Mouse (Mus musculus) cerebellum, adult 8-10 months (tissue): ENCODE measurements around the gene Tmc3.

Source experiments
- DNase-seq: peaks from one replicate; pipeline ENCODE4 v3.0.0; 2022

Tmc3 gene

DNA sequence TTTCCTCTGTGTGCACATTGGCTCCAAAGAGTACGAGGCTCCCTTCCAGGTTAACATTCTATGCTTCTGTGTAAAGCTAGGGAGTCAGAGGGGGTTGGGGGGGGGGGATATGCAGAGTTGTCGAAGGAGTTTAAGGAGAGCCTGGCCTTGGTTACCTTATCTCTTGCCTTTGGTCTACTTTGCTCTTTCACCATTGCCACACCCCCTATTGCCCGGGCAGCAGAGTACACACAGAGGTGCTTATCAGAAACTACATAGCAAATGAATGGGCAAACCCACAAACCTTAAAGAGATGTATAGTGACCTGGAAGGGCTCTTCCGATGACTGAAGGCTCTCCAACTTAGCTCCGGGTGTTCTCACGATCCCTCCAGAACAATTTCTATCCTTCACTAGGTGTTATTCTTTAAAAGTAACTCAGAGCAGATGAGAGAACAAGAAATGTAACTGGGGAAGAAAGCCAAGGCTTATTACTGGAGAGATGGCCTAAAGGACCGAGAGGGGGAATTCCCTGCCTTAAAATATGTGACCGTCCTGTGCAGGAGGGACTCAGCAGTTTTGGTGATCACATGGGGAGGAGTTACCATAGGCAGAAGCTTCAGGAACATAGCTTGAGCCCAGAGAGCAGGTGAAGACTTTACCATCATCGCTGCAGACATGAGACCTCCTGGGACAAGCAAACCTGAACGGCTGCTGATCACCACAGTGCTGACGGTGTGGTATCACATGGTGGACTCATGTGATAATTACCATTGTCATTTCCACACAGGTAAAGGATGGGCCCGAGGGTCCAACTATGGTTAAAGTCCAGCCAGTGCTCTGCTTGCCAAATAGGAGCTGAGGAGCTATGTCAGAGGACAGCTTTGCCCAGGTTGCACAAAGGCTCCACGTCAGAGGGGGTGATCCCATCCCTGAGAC, 14.5 kb downstream of the Tmc3 start:
- no peak for DNase-seq

- DNase-seq, result peak; percentile 53
These were observed 15.2 kb downstream of the Tmc3 start for GRCm38 (mm10) chr7:83599913-83600286.

DNA sequence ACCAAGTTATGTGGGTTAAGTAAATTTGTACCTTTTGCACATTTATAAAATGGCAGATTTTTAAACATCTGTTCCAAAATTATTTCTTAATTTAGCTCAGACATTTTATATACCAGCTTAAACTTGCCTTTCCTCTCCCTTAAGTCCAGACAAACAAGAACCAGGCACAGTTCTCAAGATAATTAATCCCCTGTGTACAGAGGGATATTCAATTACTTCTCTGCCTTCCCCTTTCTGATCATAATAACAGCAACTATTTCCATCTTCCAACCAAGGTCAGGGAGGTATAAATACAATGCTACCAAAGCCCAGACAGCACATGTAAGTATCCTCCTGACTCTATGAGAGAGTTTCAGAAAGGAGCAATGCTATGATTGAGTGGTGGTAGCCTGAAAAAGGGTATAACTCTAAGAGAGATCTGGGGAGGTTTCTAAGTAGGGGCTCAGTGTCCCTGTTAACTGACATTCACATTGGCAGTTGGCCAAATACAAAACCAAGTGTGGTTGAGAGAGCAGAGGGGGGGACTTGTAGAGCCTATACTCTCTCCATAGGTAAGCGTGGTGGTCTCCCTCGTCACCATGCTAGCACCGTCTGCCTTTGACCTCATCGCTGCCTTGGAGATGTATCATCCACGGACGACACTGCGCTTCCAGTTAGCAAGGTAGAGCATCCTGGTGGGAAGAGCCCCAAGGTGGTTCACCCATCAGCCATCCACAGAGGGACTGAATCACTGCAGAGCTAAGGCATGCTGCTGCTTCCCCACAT, 19.6 kb downstream of the Tmc3 start:
- no peak for DNase-seq

- DNase-seq, result no peak
These were observed 22.1 kb downstream of the Tmc3 start for GRCm38 (mm10) chr7:83606796-83607195.

DNA sequence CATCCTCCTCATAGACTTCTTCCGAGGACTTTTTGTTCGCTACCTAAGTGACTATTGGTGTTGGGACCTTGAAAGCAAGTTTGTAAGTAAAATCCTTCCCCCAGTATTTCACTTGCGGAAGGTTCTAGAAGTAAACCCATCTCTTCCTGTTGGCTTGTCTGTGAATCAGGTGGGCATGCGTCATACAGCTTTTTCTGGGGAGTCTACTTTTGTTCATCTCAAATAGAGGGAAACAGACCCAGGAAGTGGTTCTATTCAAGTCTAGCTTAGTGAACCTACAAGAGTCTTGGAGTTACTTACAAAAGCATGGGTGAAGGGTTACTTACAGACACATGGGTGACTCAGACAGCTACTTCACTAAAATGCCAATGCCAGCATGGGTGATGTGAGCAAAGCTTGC, 25.2 kb downstream of the Tmc3 start:
- DNase-seq, result no peak

DNA sequence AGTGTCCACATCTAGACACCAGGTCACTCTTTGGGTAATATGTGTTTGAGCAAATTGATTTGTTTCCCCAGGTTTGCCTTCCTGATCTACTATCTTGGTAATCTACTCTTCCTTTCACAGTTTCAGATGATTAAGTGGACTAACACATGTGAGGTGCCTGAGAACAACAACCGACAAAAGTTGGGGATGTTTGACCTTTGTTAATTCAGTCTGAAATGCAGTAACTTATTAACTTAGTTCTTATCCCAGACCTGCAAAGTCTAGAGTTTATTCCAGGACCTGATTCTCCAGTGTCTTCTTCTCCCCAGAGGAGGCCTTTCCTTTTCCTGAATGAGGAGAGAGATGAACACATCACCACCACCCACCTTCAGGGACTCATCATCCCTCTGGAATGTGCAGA, 27.2 kb downstream of the Tmc3 start:
- DNase-seq, result no peak

DNA sequence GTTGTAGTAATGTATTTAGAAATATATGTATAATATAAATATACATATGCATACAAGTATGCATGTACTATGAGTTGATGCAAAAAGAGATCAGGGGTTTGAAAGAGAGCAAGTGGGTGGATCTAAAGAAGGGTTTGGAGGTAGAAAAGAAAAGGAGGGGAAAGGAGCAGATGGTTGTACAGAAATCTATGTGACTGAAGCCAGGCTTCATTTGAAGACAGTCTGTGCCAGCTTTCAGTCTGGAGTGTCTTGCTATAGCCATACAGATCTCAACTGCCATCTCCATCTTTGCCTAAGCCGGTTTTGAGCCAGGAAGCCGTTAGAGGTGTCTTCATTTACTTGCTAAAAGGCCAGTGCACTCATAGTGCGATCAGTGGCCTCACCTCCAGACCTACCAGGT, 30.5 kb downstream of the Tmc3 start:
- DNase-seq, result no peak

DNA sequence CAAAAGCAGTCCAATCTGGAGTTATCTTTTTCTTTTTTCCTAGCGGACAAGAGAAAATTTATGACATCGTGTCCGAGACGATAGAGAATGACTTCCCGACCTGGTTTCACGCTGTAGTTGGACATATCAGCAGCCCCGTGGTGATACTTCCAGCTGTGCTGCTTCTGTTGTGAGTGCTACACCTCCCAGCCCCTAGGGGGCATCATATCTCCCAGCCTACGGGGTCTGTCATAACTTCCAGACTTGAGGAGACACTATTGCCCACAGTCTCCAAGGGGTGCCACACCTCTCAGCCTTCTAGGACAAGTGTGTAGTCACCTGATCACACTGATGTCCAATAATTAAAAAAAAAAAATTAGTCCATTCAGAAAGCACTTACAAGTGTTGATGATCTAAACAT, 31.1 kb downstream of the Tmc3 start:
- no peak for DNase-seq

DNA sequence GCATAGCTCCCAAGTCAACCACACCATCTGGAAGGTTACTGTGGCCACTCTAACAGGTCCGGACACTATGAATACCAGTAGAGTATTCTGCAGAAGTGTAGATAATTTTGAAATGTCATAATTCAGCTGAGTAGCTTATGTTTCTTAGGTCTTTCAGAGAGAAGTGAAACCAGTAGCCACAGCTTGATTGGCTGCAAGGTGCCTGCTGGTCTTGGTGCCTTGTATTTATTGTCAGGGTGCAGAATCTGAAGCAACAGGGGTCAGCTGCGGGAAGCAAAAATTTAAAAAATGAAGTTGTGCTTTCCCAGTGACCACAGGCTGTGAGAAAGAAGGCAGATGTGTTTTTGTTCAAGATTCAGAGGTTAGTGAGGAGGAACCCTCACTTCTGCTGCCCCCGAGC, 31.5 kb downstream of the Tmc3 start:
- DNase-seq, result no peak

GRCm38 (mm10) chr7:83618709-83619108, 34.0 kb downstream of the Tmc3 start:
- DNase-seq, result no peak

DNA sequence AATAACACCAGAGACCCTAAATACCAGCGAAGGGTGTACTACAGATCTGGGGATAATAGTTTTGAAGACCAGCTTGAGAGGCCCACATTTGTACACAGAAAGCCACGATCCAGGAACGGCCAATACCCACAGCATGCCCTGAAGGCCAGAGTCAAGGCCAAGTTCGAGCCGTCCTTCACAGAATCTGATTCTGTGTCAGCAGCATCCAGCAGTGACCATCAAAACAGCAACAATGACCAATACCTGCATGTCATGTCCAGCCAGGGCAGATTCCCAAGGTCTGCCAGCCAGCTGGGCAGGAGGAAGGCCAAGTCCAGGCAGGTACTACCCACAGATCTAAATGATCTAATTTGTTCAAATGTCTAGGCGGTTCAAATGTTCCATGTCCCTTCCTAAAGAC, 37.9 kb downstream of the Tmc3 start:
- no peak for DNase-seq

GRCm38 (mm10) chr7:83624065-83624464, 39.3 kb downstream of the Tmc3 start:
- DNase-seq, result no peak

GRCm38 (mm10) chr7:83626557-83627257, 42.0 kb downstream of the Tmc3 start:
- no peak for DNase-seq

- DNase-seq, result no peak
These were observed 42.6 kb downstream of the Tmc3 start for GRCm38 (mm10) chr7:83627369-83627768.

GRCm38 (mm10) chr7:83631073-83631827, 46.5 kb downstream of the Tmc3 start:
- DNase-seq, result no peak

- peak; percentile 88 for DNase-seq
These were observed 47.3 kb downstream of the Tmc3 start, which contains the start of gene Stard5 for GRCm38 (mm10) chr7:83631828-83632681. Stard5 (plus strand) TSS chr7:83631959.

DNA sequence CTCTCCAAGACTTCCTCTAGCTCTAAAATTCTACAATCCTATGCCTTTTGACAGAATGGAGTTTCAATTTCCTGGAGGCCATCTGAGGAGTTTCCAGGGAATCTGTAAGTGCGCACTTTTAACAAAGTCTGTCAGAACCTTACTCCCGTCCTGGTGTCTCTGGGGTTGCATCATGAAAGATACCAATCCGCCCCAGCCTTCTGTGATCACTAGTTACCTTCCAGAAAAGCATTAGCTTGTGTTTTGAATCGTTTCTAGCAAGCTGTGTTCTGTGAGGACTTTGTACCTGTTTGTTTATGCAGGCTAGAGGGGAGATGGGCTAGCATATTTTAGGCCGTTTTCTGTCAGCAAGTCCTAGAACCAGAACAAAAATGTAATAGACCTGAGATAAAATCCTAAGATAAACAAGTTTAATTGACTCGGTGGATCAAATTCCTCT, 48.0 kb downstream of the Tmc3 start:
- DNase-seq, result no peak

DNA sequence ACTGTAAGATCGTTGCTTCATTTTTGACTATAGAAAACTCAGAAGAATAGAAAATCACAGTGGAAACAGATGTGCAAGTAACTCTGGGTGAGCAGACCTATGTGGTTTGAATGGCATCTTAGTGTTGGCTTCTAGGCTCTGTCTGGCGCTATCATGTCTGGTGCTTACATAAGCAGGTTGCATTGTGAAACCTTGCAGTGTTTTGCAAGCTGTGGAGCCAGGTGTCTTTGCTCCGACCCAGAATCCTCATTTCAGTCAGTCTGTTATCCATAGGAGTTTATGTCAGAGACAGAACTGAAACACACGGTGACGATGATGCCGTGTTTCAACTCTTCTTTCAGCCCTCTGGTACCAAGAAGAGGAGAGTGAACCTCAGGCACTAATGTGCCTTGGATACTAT, 49.1 kb downstream of the Tmc3 start:
- DNase-seq, result no peak

DNA sequence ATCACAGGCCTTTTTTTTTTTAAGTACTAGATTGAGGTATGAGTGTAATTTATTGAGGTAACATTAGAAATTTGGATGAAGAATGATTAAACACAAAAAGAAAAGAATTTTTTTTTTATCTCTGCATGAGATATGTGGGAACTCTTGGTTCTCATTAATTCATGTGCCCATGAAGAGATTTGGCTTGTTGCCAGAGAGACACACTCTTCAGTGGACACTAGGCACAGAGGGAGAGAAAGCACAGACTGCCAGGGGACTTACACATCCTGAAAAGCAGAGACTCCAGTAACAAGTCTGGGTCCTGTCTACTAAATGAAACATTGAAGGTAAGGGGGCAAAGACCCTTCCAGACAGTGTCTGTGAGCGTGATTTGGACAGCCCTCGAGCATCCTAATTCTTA, 51.0 kb downstream of the Tmc3 start:
- no peak for DNase-seq

DNA sequence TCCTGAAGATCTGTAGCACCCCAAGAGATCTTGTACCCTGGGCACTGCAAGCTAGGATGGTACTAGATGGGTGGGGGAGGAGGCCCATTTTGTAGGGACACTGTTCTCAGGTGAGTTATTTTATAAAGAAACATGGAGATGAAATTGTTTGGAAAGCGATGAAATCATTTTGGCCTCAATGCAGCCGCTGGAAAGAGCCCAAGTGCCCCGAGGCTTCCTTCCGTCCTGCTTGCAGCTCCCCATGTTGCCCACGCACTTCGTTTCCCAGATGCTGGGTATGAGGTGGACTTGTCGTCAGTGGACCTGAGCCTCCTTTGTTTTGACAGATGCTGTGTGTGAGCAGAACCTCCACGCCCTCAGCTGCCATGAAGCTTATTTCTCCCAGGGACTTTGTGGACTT, 51.7 kb downstream of the Tmc3 start:
- DNase-seq, result no peak

GRCm38 (mm10) chr7:83637781-83638583, 53.3 kb downstream of the Tmc3 start:
- no peak for DNase-seq
